Mouse (Mus musculus) frontal cortex, postnatal 10 days (tissue): Measurements from ENCODE around the gene Fam126a.

ENCODE experiments used
- DNase-seq, 2 experiments: peaks; one replicate each; pipeline ENCODE4 v3.0.0; 2022; ENCODE audit warnings: low spot score in 2 of 2, mixed read lengths in 1 of 2

Fam126a gene

GRCm38 (mm10) chr5:23992876-23993552 lies 37.5 kb downstream of the Fam126a start:
- no peak for DNase-seq

- no peak for DNase-seq
Observed at GRCm38 (mm10) chr5:23990001-23990400, 40.5 kb downstream of the Fam126a start.

GRCm38 (mm10) chr5:23987792-23988191 lies 42.7 kb downstream of the Fam126a start:
- no peak for DNase-seq

- DNase-seq, result no peak
Observed at GRCm38 (mm10) chr5:23982081-23982480, 48.4 kb downstream of the Fam126a start.

GRCm38 (mm10) chr5:23978516-23978915 lies 52.0 kb downstream of the Fam126a start:
- no peak for DNase-seq

GRCm38 (mm10) chr5:23974994-23975575 lies 55.4 kb downstream of the Fam126a start:
- no peak for DNase-seq

GRCm38 (mm10) chr5:23967705-23968104 lies 62.8 kb downstream of the Fam126a start:
- DNase-seq, result no peak

- no peak for DNase-seq
Observed at GRCm38 (mm10) chr5:23964599-23965165, 65.8 kb downstream of the Fam126a start.

- DNase-seq, result no peak
Observed at GRCm38 (mm10) chr5:23953047-23953446, 77.4 kb downstream of the Fam126a start.

- no peak for DNase-seq
Observed at GRCm38 (mm10) chr5:23948071-23948470, 82.4 kb downstream of the Fam126a start.

- DNase-seq, result no peak
Observed at GRCm38 (mm10) chr5:23945056-23945455, 85.4 kb downstream of the Fam126a start.

GRCm38 (mm10) chr5:23943534-23943933 lies 87.0 kb downstream of the Fam126a start:
- DNase-seq, result no peak

GRCm38 (mm10) chr5:23923481-23924165 lies 106.9 kb downstream of the Fam126a start:
- DNase-seq, result no peak

- DNase-seq, result no peak
Observed at GRCm38 (mm10) chr5:23922516-23923291, 107.8 kb downstream of the Fam126a start.

- no peak for DNase-seq
Observed at GRCm38 (mm10) chr5:23921316-23921715, 109.2 kb downstream of the Fam126a start.

GRCm38 (mm10) chr5:23919892-23920731 lies 110.4 kb downstream of the Fam126a start:
- no peak for DNase-seq

GRCm38 (mm10) chr5:23917301-23917700 lies 113.2 kb downstream of the Fam126a start:
- no peak for DNase-seq

GRCm38 (mm10) chr5:23911556-23911955 lies 118.9 kb downstream of the Fam126a start:
- no peak for DNase-seq

- DNase-seq, result no peak
Observed at GRCm38 (mm10) chr5:23909256-23909655, 121.2 kb downstream of the Fam126a start.

- DNase-seq, result no peak
Observed at GRCm38 (mm10) chr5:23908486-23909090, 121.9 kb downstream of the Fam126a start.

GRCm38 (mm10) chr5:23902221-23902620 lies 128.3 kb downstream of the Fam126a start:
- no peak for DNase-seq
